Mouse (Mus musculus) urinary bladder, postnatal 10 days (tissue): ENCODE data around the gene Tnfsf12.
"Not testable (repeated sequence)": the region's sequence is repeated elsewhere in the genome, so short reads cannot be mapped to it uniquely, and the experiment has no call there.

Experiments used
- DNase-seq: peaks from one replicate; pipeline ENCODE4 v3.0.0; 2022; ENCODE audit warnings: low spot score

The Tnfsf12 gene

DNA sequence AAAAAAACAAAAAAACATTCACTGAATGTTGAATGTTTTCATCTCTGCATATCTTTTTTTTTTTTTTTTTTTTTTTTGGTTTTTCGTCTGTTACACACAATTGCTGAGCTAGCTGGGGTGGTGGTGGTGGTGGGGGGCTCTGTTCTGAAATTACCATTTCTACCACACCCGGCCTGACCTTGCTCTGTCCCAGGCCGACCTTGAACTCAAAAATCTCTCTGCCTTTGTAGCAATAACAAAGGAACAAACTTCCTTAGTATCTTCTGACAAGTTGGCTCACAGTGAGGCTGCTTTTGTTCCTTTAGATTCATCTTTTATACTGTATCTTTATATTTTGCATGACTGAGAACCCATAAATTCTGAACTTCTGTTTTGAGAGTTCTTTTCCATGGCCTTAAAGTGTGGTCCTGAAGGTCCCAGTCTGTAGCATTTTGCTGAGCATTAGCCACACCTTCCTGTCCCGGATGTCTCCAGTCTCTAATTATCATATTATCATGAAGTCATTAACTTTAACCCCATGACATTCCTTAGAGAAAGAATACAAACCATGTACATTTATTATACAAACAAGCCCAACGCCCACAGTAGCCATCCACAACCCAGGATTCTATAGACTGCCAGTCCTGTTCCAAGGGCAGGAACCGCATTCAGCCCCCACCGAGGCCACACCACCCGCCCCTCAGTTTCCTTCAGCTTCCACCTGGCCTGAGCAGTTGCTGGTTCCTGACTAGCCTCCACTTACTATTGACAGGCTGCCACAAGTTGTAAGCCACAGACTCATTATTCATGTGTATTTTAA is 8.4 kb upstream of the Tnfsf12 start:
- no peak for DNase-seq

DNA sequence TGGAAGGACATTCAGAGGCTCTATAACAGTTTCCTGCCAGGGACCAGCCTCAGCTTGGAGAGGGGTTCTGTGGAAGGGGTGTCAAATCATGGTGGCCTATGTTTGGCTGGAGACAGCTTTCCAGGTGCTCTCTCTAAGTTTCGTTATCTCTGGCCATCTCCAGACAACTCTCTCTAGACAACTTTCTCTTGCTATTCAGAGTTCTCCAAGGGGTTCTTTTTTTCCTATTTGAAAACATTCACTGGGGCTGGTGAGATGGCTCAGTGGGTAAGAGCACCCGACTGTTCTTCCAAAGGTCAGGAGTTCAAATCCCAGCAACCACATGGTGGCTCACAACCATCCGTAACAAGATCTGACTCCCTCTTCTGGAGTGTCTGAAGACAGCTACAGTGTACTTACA is 7.7 kb upstream of the Tnfsf12 start:
- DNase-seq = not testable (repeated sequence)

DNA sequence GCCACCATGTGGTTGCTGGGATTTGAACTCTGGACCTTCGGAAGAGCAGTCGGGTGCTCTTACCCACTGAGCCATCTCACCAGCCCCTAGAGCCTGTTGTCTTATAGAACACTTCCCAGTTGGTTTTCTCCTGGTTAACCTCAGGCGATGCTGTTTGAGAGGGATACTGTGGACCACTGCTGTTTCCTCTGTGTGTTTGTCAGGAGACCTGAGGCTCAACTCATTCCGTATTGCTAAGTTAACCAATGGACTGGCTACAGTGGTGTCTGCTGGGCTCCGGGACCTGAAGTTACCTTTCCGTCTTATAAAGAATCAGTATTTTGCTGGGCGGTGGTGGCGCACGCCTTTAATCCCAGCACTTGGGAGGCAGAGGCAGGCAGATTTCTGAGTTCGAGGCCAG is 7.2 kb upstream of the Tnfsf12 start:
- not testable (repeated sequence) for DNase-seq

DNA sequence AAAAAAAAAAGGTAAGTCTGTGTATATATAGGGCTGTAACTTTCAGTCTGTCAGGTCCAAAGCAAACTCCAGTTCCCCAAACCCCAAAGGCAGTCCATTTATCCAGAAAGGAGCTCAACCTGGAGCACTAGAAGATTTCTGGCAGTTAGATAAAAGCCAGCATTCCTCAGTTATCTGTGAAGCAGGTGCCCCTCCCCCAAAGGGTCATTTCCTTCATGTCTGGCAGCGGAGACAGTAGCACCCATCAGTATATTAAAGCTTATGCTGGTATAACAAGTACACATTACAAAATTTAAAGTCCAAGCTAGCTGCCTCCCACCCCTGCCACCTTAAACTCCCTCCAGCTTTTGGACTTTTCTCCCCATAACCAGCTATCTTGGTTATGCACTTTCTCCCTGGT is 3.9 kb upstream of the Tnfsf12 start:
- DNase-seq = no peak

DNA sequence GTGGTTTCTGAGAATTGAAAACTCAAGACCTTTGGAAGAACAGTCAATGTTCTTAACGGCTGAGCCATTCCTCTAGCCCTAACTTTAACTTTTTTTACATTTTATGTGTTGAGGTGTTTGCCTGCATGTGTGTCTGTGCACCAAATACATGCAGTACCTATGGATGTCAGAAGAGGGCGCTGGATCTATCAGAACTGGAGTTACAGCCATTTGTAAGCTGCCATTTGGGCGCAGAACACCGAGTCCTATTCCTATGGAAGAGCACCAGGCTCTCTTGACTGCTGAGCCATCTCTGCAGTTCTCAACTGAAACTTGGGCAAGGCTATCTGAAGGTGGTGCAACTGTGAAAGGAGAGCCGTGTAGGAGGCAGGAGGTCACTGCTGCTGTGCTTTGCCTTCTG is 2.9 kb upstream of the Tnfsf12 start:
- no peak for DNase-seq

DNA sequence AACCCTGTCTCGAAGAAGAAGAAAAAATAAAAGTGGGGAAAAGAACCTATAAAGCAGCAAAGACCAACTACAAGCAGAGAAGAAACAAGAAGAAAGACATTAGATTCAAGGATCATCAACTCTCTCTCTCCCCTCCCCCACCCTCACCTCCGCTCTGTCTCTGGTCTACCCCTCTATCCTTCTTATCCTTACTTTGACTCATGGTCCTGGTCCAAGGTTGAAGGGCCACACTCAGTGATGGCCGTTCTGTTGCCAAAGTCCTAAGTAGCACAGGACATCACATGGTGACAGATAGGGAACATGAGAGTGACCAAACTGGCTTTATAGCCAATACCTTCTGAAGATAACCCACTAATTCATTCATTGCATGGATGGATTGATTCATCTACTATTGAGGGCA is 1.7 kb upstream of the Tnfsf12 start:
- DNase-seq = no peak

DNA sequence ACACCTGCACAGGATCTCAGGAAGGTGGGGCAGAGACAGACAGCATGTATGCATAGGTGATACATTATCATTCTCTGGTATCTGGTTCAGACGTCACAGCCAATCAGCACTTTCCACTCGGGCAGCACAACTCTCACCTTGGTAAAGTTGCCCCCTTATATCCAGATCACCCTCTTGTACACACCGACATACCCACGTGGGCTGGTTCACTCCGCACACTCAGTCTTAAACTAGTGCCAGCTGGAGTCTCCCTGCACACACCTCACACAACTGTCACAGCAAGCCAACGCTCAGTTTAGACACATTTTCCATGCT is 646 bp downstream of the Tnfsf12 start:
- DNase-seq = no peak

DNA sequence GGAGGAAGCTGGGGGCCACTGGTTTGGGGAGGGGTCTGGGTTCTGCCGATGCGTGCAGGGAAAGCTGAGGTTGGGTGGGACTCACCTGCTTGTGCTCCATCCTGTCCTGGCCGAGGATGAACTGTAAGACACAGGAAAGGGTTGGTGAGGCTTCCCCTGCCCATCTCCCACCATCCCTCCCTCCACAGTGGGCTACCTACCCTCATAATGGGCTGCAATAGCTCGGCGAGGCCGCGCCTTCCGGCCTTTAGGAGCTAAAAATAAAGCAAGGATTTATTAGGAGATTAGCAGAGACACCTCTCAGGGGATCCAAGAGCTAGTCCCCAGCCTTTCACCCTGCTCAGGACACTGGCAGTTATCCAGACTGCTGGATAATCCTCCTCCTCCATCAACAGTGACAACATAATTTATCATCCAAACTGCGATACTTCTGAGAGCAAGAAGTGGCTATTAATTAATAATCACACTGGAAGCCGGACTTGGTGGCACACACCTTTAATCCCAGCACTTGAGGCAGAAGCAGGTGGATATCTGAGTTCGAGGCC is 2.2 kb downstream of the Tnfsf12 start:
- no peak for DNase-seq

DNA sequence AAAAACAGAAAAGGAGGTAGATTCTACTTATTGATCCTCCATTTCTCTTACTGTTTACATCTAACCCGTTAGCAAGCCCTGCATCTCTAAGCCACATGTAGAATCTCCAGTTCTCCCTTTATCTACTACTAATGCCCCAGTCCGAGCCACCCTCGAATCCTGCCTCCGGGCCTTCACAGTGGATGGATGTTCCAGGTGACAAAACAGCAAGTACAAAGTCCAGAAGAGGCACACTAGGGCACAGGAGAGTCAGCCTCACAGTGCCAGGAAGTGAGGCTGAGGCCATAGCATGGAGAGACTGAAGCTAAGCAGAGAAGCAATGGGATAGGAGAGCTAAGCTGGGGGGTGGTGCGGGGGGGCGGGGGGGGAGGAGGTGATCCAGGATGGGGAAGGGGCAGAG is 2.8 kb downstream of the Tnfsf12 start:
- no peak for DNase-seq

DNA sequence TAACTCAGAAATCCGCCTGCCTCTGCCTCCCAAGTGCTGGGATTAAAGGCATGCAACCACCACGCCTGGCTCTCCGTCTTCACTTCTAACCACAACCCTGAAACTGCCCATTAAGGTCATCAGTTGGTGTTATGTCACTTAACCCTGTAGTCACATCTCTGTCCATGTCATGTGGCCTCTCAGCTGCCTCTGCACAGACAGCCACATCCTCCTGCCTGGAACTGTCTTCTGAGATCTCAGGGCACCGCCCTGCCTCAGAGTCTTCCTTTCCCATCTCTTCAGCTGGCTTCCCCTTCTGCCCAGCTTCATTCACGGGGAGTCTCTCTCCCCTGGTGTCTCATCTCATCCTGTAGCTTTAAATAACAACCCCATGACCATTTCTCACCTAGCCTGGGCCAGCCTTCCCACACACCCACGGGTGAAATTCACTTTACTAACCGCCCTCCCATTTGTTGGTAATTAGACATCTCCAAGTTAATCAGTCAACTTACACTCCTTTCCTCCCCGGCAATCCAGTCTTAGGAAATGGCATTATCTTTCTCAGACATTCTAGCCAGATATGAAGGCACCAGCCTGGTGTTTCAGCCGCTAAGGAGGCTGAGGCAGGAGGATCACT is 3.3 kb downstream of the Tnfsf12 start:
- DNase-seq = no peak

DNA sequence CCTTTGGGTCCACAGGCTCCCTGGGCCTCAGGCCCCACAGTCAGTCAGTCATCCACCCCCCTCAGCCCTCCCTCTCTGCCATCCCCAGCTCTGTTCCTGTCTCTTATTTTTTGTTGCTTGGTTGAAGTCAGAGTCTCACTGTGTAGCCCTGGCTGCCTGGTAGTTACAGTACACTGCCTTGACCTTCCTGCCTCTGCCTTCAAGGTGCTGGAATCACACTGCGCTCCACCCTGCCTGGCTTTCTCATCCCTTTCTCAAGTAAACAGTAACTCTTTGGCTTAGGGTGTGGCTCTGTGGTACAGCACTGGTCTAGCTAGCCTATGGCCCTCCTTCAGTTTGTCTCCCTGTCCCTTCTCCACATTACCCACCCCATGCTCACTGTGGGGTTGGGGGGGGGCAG is 5.8 kb downstream of the Tnfsf12 start:
- DNase-seq = no peak

DNA sequence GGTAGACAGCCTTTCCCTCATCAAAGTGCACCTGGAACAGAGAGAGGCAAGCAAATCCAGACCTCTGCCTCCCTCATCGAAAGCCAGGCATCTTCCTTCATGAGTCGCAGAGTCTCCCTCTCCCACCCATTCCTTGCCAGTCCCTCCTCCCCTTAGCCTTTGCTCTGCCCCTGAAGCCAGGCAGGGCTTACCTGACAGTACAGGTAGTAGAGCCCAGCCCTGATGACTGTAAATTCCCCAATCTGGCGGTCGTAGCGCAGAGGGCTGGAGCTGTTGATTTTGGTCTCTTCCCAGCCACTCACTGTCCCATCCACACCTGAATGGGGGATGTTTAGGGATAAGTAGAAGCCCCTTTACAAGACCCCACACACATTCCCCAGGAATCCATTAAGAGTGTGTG is 8.6 kb downstream of the Tnfsf12 start:
- no peak for DNase-seq

DNA sequence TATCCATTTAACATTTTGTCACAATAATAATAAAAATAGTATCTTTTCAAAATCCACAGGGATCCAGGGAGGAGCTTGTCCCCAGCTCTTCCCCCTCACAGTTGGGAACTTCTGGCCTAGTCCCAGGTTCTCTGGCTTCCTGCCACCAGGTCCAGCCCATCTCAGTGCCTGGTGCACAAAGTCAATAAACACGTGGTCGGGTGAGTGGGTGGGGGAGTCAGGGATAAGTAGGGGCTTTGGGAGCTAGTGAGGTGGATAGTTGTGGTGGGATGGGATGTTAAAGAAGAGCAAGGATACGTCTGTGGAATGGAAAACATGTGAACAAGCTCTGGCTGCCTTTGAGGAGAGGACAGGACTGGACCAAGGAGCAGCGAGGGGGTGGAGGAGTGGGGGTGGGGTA is 9.3 kb downstream of the Tnfsf12 start:
- peak; percentile 72 for DNase-seq

DNA sequence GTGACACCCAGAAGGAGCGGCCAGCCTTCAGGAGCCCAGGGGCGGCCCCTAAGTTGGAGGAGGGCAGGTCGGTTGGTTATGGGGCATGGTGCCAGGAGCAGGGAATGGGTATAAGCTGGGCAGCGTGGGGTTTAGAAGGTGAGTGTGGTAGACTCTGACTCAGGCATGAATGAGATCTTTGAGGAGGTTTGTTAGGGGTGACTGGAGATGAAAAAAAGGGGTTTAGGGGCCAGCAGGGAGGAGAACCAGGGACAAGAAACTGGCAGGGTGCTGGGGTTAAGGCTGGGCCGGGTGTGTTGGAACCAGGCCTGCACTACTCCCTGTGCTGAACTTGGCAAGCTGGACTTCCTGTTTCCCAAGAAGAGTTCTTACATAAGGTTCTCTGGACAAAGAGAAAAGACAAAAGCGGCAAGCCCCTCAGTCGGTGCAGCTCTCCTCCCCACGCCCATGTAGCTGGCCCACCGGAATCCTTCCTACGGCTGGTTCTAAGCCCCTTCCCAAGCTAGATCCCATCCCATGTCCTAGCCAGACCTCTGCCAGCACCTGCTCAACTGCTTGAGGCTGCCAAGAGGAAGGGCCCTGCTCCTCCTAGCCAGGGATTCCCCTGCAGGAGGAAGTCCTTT is 10.0 kb downstream of the Tnfsf12 start, which contains the start of gene Tnfsf13:
Gene Tnfsf13 (minus strand): TSS at position 259 of the 623 bp plus-strand sequence.
- no peak for DNase-seq

DNA sequence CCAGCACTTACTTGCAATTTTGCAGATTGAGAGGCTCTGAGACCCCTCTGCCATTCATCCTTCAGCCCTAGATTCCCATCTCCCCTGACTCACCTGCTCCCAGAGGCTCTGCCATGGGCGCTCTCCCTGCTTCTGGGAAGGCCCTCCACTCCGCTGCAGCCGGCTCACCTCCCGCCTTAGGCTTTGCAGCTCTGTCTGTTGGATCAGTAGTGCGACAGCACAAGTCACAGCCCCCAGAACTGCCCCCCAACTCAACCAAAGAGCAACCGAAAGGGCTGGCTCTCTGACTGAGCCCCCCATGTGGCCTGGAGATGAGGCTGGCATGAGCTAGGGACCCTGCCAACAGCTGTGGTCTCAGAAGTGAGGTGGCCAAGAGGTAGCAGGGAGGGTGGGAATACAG is 10.7 kb downstream of the Tnfsf12 start:
- DNase-seq = no peak

DNA sequence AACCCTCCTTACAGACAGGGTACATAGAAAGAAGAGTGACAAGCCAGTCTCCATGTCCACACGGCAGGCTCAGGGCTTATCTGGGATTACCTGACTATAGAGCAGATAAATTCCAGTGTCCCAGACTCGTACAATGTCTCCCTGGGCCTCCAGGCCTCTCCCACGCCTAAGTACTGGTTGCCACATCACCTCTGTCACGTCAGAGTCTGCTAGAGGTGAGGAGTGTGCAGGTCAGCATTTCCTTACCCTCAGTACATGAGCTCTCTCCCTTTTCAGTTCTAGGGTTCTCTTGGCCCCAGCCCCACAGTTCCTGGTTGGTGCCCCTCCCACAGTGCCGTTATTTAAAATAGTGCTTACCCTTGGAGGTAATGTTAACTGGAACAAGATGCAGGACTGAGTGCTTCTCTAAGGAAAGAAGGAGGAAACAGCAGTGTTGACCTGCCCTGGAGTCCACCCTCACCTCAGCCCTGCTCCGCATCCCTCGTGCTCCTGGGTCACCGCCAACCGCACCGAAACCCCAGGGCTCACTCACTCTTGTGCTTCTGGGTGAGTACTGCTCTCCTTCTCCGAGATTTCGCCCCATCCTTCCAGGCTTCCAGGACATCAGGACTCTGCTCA is 11.4 kb downstream of the Tnfsf12 start:
- no peak for DNase-seq

DNA sequence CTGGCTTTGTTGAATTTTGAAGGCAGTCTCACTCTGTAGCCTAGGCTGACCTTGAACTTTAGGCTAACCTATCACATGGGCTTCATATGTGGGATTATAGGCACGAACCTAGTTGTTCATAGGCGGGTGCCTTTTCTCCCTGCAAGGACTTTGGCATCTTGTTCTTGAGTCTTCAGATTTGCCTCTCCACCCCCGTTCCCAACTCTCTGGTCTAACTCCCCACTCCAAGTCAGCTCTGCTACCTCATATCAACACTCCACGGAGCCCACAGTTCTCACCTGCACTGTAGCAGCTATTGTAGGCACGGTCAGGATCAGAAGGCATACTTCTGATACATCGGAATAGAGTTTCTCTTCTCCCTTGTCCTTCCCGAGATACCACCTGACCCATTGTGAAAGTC is 12.1 kb downstream of the Tnfsf12 start:
- no peak for DNase-seq

DNA sequence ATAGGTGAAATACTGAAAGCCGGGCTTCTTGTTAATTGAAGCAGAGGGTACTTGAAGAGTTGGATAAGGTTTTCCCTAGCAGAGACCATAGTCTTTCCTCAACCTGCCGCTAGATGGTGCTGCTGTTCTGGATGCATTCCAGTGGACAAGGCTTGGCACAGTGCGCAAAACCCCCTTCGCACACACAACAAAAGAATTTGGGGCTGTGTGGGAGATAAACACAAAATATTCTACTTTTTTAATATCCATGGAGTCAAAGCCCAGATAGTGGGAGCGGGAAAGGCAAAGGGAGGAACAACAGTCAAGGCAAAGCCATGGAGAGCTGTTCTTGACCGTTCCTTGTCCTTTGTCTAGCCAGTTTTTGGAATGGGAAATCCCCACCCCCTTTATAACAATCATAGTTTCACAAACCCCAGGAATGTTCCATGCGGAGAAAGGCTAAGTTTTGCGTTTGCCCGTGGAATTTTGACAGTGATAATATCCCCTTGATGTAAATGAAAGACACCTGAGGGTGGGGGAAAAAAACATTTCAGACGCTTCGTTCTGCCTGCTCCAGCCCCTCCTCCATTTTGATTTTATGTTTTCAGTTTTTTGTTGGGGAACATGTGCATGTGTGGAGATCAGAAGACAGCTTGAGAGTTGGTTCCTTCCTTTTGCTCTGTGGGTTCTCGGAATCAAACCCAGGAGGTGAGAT is 12.7 kb downstream of the Tnfsf12 start:
- DNase-seq = peak; percentile 64

DNA sequence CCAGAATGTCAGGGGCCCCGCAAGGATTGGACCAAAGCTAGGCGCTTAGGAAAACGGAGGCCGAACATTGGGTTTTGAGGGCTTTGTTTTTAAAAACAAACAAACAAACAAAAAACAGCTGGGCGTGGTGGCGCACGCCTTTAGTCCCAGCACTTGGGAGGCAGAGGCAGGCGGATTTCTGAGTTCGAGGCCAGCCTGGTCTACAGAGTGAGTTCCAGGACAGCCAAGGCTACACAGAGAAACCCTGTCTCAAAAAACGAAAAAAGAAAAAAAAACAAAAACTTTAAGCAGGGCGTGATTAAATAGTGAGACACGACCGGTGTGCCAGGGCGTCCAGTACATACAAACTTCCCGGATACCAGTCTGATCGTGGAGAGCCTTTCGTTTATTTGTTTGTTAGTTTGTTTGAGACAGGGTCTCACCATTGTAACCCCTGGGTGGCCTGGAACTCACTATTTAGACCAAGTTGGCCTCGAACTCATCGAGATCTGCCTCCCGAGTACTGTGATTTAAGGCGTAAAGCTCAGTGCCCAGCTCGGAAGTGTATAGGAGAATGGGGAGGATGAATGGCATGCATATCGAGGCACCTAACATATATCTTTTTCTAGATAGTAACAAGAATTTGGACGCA is 13.3 kb downstream of the Tnfsf12 start:
- DNase-seq = no peak

DNA sequence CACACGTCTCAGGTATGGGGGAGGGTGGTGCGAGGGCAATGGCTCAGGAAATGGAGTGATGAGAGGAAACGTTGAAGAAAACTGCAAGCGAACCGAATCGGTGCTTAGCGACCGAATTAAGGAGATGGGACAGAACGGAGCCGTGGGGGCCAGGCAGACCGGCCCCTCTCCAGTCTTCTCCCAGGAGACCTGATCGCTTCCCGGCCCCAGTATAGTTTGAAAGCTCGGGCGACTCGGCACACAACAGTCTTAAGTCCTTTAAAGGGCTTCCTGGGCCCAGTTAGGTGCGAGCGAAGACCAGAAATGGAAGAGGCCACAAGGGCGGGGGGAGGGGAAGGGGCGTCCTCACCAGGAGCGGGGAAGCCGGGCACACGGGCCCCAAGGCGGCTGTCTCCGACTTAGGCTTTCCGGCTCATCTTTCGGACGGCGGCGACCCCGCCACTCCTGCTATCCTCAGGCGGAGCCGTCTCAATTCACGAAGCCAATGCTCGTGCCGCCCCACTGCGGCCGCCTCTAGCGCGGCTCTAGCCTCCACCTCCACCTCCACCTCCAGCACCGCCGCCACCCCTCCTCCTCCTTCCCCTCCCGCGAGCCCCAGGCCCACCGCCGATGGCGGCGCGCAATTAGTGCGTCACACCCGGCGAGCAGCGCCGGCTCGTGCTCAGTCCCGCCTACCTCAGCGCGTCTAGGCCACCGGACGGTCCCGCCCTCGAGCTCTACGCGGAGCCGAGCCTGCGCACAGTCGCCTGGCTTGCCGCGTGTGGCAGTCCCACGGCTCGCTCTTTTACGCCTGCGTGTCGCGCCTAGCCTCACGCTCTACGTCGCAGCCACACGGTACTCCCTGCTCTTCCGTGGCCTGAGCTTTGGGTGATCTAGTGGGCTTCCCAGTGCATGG is 14.1 kb downstream of the Tnfsf12 start, which contains the start of gene Senp3:
Gene Senp3 (minus strand): TSS at position 771 of the 895 bp plus-strand sequence.
- peak; percentile 88 for DNase-seq
